Comparison of ENCODE assay signal across 16 mouse cellular contexts in the genomic region with DNA sequence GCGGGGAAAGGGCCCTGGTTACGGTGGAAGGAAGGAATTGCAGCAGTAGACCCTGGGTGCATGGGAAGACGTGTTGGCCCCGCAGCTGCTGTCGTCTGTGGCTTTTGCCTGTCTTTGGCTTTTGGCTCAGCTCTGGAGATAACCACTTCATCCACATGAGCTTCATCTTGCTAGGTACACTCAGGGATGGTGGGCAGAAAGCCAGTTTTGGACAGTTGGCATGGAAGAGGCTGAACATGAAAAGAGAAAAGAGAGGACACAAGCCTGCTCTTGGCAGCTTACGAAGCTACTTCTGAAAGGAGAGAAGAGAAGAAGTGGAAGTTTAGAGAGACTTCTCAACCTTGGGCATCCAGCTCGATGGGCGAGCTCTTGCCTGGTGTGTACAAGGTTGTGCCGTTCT.
"Had no signal": no experiment of that assay in that cellular context is flagged by ENCODE, and none has a peak within 500 bp of the region (broad histone marks: within the 10 kb centered on the region; RNA-seq: fewer than 3 reads in every experiment).

No protein-coding gene starts in this region.

- H3K9ac ChIP-seq: limb, embryonic 13.5 days; liver, embryonic 14.5 days; neural tube, embryonic 13.5 days had no signal

- H3K27me3 ChIP-seq: limb, embryonic 13.5 days; neural tube, embryonic 13.5 days had no signal

- H3K36me3 ChIP-seq: limb, embryonic 13.5 days; midbrain, embryonic 10.5 days; neural tube, embryonic 13.5 days had no signal

- DNase-seq: kidney, adult 9 months; kidney, postnatal 36 days; layer of hippocampus, adult 9-11 months; layer of hippocampus, postnatal 36 days; left cerebral cortex, postnatal 4 days; lung, adult 18-20 months; lung, postnatal 36 days; midbrain, embryonic 14.5 days; right cerebral cortex, postnatal 14 days; thymus, postnatal 14 days had no signal

- H3K4me3 ChIP-seq: limb, embryonic 13.5 days; midbrain, embryonic 10.5 days; neural tube, embryonic 13.5 days had no signal

- H3K9me3 ChIP-seq: limb, embryonic 13.5 days; midbrain, embryonic 10.5 days; neural tube, embryonic 13.5 days had no signal

- H3K27ac ChIP-seq: kidney, postnatal 0 days; limb, embryonic 13.5 days; liver, embryonic 14.5 days; midbrain, embryonic 10.5 days; neural tube, embryonic 13.5 days had no signal

- ATAC-seq: lung, postnatal 0 days had no signal

- H3K4me2 ChIP-seq: limb, embryonic 13.5 days; neural tube, embryonic 13.5 days had no signal
